In the genomic region with DNA sequence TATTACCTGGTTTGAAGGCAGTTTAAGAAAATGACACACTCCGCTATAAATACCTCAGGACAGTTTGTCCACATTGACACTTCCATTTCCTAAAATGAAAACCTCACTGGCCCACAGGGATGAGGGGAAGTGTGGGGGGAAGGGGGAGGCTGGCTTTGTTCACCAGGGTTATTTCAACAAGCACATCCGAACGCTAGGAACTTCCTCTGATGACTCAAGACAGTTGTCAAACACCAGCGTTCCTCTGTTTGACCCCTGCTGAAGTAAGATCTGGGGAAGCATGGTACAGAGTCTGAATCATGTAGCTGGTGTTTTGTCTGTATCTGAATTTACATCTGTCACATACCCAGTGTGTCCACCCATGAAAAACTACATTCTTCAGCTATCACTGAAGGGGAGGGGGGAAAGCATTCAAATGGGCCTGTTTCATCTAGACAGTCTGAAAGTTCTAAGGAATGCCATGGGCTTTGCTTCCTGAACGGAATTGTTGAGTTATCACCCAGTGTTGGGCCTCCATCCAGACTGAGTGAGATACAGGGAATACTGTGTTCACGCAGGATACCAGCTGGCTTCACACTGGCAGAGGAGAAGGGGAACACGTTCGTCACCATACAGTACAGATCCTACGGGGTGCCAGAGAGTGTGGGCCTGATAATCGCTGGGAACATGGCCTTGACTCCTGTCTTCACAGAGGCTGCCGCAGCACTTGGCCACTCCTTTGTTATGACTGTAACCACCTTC, we compare ENCODE assay signal across 9 mouse cellular contexts. TPM values are rescaled to one million over a fixed set of nuclear protein-coding genes. Genes with fewer than 3 reads are reported as not detected.
A peak's percentile ranks its signal among the peaks of the same experiment; 100 is the strongest.
DNase-seq lines count a peak whose midpoint lies in the region; ATAC-seq lines count a peak whose summit lies in the region.
"Had no signal": no experiment of that assay in that cellular context is flagged by ENCODE, and none has a peak within 500 bp of the region (broad histone marks: within the 10 kb centered on the region; RNA-seq: fewer than 3 reads in every experiment).

No protein-coding gene starts in this region.

- H3K4me1 ChIP-seq in heart, embryonic 12.5 days (replicated peaks): peaks cover 40% of the 10 kb centered on the region

- H3K4me2 ChIP-seq in heart, embryonic 12.5 days: no peak overlapping the region

- H3K9me3 ChIP-seq in heart, embryonic 12.5 days (replicated peaks): no peaks in the 10 kb centered on the region

- H3K36me3 ChIP-seq in heart, embryonic 12.5 days: no peaks in the 10 kb centered on the region

- H3K27me3 ChIP-seq in heart, embryonic 12.5 days (replicated peaks): no peaks in the 10 kb centered on the region

- peak; percentile 54; the same call in 1 of the 2 replicates for ATAC-seq in heart, embryonic 12.5 days (ENCODE audit: insufficient number of reproducible peaks, low FRiP score)

- peak overlapping the region; percentile 24; the same call in 1 of the 2 replicates for H3K27ac ChIP-seq in heart, embryonic 12.5 days (ENCODE audit: poor library complexity, severe bottlenecking)

- no peak overlapping the region for H3K9ac ChIP-seq in heart, embryonic 12.5 days

- H3K4me3 ChIP-seq in heart, embryonic 12.5 days: no peak overlapping the region
- H3K4me3 ChIP-seq: erythroblast, embryonic 14.5 days had no signal

- DNase-seq in ovary, postnatal 36 days (ENCODE audit: low spot score): peak; percentile 35
- DNase-seq in ovary, postnatal 10 days (ENCODE audit: low spot score): no peak
- peak; percentile 72 for DNase-seq in adrenal gland, postnatal 14 days
- DNase-seq in kidney, postnatal 14 days: peak; percentile 76
- DNase-seq in monocyte, adult 2 months (ENCODE audit: low read depth in 1 of 2, low spot score in 2 of 2): peak; percentile 83 to 89
- no peak for DNase-seq in cerebellum, postnatal 4 days (ENCODE audit: low spot score in 2 of 2)
- DNase-seq in cerebellum, postnatal 10 days: no peak

- 37% methylated on average over 11 of the region's 11 CpGs for WGBS in heart, embryonic 12.5 days

RNA-seq across cellular contexts. Expression of a gene that starts 40.9 kb away (rescaled TPM):
- total RNA-seq in adrenal gland, postnatal 14 days (2021): 30.1 and 32.0 TPM in 2 replicates
- 17.9 and 21.3 TPM in 2 replicates for polyA plus RNA-seq in heart, embryonic 12.5 days (2016; fragmentation: Nextera tagmentation; extraction: Ambion mirVana)

Comparison
In these comparisons a context has a peak if more than half of its experiments do, and no peak if none do; other contexts are left out.
1. DNase-seq: peak in ovary, postnatal 36 days (single experiment), adrenal gland, postnatal 14 days (single experiment), kidney, postnatal 14 days (single experiment) and monocyte, adult 2 months (2 of 2); none in ovary, postnatal 10 days (single experiment), cerebellum, postnatal 4 days (0 of 2) and cerebellum, postnatal 10 days (0 of 2).